Mouse (Mus musculus) embryo, embryonic 9.5 days (tissue): Measurements from ENCODE around the gene Bhlha9.
"Not testable (repeated sequence)": the region's sequence is repeated elsewhere in the genome, so short reads cannot be mapped to it uniquely, and the experiment has no call there.

Source experiments
- DNase-seq: peaks from one replicate; pipeline ENCODE4 v3.0.0-alpha.2; 2017; ENCODE audit errors: extremely low spot score

Bhlha9 gene

DNA sequence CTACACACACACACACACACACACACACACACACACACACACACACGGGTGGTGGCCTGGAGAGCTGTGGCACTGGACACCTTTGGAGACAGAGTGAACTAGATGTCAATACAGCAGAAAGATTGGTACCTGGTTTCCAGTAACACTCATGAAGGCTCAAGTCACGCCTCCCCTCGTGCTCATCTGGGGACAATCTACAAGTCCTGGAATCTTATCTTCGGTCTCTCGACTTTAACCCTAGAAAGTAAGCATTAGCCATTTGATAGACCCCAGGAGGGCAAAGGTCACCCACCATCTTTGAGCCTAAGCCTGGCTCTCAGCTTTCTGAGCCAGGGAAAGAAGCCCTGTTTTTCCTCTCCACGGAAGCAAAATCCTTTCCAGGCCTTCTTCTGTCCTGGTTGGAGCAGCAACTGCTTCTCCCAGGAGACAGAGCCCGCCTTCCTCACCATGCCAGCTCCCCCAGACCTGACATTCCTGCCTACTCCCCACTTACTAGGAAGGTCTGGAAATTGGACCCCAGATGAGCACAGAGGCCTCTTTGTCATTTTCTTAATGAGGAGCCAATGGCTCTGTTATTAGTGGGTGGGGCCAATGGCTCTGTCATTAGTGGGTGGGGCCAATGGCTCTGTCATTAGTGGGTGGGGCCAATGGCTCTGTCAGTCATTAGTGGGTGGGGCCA lies 10.3 kb upstream of the Bhlha9 start:
- DNase-seq, result no peak

DNA sequence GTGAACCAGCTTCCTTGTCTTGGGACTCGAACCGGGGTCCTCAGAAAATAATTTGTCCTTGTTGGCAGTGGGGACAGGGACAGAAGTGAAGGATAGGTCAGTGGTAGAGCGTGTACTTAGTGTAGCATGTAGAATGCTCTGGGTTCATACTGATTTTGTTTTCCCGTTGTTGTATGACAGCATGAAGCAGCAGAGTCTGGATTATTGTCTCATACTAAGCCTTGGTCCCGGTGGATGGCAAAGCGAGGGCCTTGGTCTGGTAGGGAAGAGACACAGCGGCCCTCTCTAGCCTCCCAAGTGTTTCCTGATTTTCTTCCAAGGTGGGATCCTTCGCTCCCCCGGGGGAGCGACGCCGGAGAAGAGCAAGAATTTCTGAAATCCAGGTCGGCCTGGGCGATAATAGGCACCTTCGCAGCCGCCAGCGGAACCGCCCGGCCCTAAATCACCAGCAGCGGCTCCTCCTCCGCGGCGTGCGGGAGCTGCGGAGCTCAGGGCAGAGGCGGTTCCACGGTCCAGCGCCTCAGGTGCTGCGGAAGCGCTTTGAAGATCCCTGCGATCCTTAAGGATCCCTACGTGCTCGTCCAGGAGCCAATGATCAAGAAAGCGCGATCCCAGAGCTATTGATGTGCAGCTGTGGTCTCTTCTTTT lies 6.1 kb upstream of the Bhlha9 start:
- peak; percentile 36 for DNase-seq

DNA sequence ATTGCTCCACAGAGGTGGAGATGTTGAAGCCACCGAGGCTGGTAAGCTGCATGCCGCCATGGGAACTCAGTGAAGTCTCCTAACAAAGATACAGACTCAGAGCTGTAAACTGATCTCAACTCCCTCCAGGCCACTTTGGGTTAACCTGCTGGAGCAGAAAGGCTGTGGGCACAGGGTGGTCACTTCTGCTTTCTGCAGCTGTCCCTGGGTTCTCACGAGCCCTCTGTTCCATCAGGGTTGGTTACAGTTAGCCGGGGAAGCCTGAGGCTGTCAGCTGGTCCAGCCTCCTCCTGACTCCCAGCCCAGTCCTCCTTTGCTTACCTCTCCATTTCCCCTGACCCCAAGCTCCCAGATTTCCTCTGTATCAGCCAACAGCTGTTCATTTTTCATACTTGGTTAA lies 4.5 kb upstream of the Bhlha9 start:
- no peak for DNase-seq

DNA sequence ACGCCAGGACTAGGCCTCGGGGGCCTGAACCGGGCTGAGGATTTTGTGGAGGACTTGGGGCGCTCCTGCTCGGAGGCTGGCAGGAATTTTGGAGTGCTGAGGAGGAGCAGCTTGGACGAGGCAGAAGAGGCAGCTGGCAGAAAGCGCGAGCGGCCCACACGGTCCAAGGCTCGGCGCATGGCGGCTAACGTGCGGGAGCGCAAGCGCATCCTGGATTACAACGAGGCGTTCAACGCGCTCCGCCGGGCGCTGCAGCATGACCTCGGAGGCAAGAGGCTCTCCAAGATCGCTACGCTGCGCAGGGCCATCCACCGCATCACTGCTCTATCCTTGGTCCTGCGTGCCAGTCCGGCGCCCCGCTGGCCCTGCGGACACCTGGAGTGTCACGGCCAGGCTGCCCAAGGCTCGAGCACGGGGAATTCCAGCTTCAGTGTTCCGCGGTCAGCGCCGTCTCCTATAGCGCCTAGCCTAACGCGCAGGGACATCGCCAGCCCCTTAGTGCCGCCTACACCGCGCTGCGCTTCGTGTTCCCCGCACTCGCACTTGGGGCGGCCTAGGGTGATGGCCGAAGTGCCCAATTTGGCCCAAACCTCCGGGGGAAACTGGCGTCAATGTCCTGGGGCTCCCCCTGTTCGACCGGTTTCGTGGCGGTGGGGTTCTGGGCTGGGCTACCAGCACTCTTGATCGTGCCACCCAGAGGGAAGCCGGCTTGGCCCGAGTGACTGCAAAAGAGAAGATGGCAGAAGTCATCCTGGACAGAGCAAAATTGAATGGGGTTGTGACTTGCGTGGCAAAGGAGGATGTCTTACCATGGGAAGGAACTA lies 503 bp downstream of the Bhlha9 start:
- peak; percentile 51 for DNase-seq

DNA sequence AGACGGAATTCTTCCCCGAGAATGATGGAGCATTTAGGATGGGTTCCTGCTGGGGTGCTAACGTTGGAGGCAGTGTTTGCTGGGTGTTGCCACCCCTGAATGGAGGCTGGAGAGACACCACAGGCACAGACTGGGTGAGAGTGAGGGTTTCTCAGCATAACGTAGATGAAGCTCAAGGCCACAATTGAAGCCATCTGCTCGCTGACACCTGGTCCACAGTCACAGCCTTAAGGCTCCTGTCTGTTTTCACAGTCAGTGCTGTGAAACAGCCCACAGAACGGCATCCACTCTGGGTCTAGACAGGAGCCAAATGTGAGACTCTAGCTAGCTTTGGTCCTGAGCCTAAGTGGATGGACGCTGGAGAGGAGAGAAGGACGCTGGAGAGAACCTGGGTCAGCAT lies 1.9 kb downstream of the Bhlha9 start:
- no peak for DNase-seq

DNA sequence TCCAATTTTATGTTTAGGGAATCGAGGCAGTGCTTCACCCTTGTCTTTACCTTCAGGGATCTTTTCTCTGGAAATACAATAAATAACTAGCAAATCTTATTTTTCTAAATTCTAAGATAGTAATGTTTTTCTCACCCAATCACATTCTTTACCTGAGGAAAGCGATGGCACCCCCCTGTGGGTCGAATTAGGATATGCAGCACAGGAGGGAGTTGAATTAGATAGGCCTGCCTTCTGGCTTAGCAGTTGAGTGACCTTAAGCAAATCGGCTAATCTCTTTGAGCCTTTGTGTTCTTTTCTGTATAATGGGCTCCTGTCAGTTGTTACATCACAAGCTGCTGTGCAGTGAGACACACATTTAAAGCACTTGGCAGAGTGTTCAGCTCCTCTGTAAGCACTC lies 2.4 kb downstream of the Bhlha9 start:
- no peak for DNase-seq

DNA sequence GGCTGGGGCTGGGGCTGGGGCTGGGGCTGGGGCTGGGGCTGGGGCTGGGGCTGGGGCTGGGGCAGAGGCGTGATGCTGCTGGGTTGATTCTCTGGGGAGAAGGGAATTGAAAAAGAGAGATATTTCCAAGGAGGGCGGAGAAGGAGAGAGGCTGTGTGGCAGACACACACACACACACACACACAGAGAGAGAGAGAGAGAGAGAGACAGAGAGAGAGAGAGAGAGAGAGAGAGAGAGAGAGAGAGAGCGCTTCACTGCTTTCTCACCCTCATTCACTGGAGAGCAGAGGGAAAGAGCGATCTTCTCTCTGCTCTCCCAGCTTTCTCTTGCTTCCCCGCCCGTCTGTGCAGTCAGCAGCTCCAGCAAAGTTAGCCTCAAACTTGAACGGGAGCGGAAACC lies 7.2 kb downstream of the Bhlha9 start, which contains the start of gene Trarg1:
TSS of gene Trarg1 (plus strand) at position 301 of the 400 bp plus-strand sequence.
- DNase-seq, result not testable (repeated sequence)

DNA sequence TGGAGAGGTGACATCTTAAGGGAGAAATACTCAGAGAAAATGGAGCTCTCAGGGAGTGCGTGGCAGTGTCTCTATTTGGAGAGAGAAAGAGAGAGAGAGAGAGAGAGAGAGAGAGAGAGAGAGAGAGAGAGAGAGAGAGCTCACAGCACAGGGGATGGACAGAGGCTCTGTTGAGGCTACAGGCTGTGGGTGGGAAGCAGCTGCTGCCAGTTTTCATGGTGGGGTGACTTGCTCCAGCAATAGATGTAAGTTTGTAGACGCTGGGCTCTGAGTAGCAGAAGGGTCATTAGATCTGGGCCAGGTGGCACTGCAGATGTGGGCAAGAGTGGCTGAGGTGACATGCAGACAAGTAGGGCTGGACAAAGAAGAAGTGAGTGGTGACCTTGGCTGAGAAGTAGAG lies 13.3 kb downstream of the Bhlha9 start:
- DNase-seq, result no peak

DNA sequence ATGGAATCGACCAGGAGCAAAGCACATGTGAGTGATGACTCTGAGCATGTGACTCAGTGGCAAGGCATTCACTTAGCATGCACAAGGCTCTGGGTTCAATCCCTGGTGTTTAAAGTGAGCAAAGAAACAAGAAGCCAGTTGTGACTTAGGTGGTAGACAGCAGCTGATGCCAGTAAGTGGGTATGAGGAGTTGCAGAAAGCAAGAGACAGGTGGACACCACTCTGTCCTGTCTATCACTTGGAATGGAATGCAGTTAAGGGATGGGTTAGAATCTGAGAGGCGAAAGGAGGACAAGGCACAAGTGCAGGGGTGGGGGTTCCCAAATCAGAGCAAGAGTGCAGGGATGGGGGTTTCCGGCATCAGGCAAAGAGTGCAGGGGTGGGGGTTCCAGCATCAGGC lies 19.8 kb downstream of the Bhlha9 start:
- no peak for DNase-seq

DNA sequence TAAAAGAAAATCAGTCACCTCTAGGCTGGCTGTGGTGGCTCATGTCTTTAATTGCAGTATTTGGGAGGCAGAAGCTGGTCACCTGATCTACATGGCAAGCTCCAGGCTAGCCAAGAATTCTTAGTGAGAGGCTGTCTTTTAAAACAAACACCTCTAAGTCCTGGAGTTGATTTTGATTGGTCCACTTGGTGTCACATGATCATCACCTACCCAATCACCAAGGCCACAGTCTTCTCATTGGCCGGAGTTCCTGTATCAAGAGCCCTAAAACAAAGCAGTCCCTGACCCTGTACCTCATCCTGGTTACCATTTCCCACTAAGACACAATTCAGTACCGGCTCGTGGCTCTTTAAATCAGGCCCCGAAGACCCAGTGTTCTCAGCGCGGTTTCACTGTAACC lies 23.5 kb downstream of the Bhlha9 start:
- DNase-seq, result no peak

DNA sequence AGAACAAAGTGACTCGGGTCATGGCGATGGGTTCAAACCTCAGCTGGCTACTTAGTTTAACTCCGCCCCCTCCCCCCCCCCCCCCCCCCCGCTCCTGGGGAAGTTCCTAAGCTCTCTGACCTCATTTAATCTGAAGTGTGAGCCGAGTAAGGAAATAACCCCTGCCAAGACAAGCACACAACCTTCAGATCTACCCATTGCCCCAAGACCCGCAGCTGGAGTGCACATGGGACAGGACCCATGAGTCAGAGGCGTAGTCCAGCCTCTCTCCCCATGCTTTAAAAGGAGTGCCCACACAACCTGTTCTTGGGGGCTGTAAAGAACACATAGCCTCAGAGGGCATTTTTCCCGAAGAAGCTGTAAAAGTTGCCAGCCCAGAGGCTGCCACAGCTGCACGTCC lies 27.4 kb downstream of the Bhlha9 start:
- DNase-seq, result no peak

DNA sequence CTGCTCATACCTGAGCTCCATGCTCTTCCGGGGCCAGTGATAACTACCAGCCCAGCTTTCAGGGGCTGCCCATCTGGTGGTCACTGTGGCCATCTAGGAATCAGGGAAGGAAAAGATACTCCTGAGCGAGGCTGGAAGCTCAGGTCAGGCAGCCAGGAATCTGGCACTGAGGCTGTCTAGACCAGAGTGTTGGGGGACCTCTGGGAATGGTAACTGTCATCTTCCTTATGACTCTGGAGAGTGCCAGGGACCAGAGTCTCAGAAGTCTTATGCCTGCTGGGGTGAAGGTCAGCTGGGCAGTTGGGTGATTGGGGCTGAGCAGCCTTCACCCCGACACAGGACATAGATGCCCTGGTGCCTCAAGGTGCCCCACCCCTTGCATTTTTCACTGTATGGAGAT lies 35.4 kb downstream of the Bhlha9 start:
- no peak for DNase-seq

DNA sequence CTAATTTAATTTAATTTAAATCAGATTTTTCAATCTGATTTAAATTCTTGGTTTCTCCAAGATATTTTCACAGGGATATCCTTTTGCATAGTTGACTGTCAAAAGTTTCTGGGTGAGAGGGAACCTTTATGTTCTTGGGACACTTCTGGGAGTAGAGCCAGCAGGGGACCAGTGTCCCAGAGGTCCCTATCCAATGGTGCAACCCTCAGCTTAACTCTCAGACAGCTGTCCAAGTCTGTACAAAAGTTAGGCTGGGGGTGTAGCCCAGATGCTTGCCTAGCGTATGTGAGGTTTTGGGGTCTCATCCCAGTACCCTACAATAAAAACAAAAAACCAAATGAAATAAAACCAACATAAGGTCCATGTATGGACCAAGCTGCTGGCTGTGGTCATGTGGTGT lies 35.8 kb downstream of the Bhlha9 start:
- DNase-seq, result no peak

DNA sequence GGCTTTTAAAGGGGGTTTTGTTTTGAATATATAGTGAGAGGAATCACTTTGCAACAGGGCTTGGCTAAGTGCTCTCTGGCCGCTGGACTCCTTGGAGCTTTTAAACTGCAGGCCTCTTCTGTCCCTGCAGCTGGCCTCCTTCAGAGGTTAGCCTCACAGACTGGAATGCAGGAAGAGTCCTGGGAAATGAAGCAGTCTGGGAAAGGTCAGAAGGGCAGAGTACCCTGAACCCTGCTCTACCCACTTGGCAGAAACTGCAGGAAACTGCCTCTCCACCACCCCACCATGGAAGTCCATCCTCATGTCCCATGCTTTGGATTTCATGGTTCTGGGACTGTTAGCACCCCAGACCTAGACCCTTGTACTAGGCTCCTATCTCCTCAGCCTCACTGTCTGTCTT lies 36.6 kb downstream of the Bhlha9 start:
- DNase-seq, result peak; percentile 31

DNA sequence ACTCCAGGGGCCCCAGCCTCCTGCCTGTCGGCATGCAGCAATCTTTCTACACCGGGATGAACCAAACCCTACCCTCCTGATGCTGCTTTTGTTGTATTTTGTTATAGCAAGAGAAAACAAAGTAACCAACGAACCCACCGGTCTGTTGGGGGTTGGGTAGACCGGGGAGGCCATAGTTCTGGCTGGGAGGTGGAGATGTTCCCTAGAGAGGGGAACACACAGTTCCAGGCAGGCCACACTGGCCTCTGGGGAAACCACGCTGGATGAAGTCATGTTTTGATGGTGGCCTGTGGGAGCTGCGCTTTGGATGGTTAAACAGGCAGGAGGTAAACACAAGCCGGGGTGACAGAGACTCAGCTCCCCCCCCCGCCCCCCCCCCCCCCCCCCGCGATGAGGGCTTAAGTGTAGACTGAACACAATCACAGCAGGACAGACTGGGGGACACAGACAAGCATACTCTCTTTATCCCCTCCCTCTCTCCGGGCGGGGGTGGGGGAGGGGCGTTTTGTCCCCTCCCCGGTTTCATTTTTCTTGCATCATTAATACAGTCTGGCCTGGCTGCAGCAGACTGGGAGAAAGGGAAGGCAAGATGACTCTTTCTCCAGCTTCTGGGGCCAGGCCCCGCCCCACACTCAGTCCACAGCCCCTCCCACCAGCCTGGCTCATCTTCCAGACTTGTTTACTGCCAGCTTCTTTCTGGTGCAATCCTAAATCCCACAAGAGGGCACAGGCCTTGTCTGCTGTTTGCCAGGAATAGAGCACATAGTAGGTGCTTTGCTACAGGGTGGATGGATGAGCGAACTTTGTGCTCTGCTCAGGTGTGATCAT lies 37.6 kb downstream of the Bhlha9 start:
- DNase-seq, result peak; percentile 53

DNA sequence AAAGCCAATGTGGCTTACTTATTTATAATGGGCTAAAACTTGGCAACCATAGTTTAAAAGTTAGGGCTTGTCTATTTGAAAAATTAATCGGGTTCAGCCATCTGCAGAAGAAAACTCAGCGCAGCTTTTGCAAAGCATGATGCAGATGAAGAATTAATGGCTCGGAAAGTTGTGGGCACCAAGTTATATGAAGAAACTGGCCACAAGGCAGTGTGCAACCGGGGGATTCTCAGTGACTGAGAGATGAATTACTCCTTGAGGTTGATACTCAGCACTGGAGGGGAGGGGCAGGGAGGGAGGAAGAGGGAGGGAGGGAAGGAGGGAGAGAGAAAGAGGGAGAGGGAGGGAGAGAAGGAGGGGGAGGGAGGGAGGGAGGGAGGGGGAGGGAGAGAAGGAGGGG lies 44.7 kb downstream of the Bhlha9 start:
- DNase-seq, result no peak
